Mouse (Mus musculus) limb, embryonic 14.5 days (tissue): ENCODE results near the gene Usp47. TPM values are rescaled to one million over a fixed set of nuclear protein-coding genes. Genes with fewer than 3 reads are reported as not detected.

Source experiments
- ATAC-seq: fragments of 200-750 bp; cut with Nextera tagmentation; 2 replicates; pipeline ENCODE4 v1.8.0; 2017; ENCODE audit warnings: low read depth, moderate number of reproducible peaks, moderate TSS enrichment; ENCODE audit not compliant: low FRiP score
- DNase-seq: peaks from one replicate; pipeline ENCODE4 v3.0.0-alpha.2; 2015; ENCODE audit warnings: low spot score
- H3K27ac ChIP-seq: fragments of 300-500 bp; sonication (generic); replicated peaks from 2 replicates; pipeline ENCODE4 v1.5.1; 2014; ENCODE audit warnings: low read depth, mild to moderate bottlenecking, low read length, moderate library complexity, mixed read lengths
- H3K27me3 ChIP-seq: fragments of 300-500 bp; sonication (generic); 2 replicates; pipeline ENCODE4 v1.6.1; 2014; ENCODE audit warnings: low read length, mixed read lengths; ENCODE audit not compliant: control insufficient read depth, insufficient read depth
- H3K36me3 ChIP-seq: fragments of 300-500 bp; sonication (generic); 2 replicates; pipeline ENCODE4 v1.6.1; 2014; ENCODE audit warnings: mild to moderate bottlenecking, low read length, moderate library complexity, mixed read lengths; ENCODE audit not compliant: control insufficient read depth, insufficient read depth
- H3K4me1 ChIP-seq: fragments of 300-500 bp; sonication (generic); 2 replicates; pipeline ENCODE4 v1.6.1; 2014; ENCODE audit warnings: antibody characterized with exemption, low read length, mixed read lengths; ENCODE audit not compliant: control insufficient read depth, insufficient read depth
- H3K4me2 ChIP-seq: fragments of 300-500 bp; sonication (generic); replicated peaks from 2 replicates; pipeline ENCODE4 v1.6.1; 2014; ENCODE audit warnings: low read depth, mild to moderate bottlenecking, low read length, moderate library complexity; ENCODE audit not compliant: severe bottlenecking
- H3K4me3 ChIP-seq: fragments of 300-500 bp; sonication (generic); replicated peaks from 2 replicates; pipeline ENCODE4 v1.5.1; 2014; ENCODE audit warnings: low read length
- H3K9ac ChIP-seq: fragments of 300-500 bp; sonication (generic); 2 replicates; pipeline ENCODE4 v1.6.1; 2014; ENCODE audit warnings: mild to moderate bottlenecking, low read depth, low read length, moderate library complexity; ENCODE audit not compliant: severe bottlenecking
- H3K9me3 ChIP-seq: fragments of 300-500 bp; sonication (generic); 2 replicates; pipeline ENCODE4 v1.6.1; 2016; ENCODE audit warnings: low read length; ENCODE audit not compliant: control insufficient read depth
- POLR2A ChIP-seq: fragments of 200-500 bp; IDR thresholded peaks from 2 replicates; pipeline ENCODE4 v1.8.0; 2012; ENCODE audit warnings: inconsistent platforms, mild to moderate bottlenecking, moderate library complexity, borderline replicate concordance; ENCODE audit not compliant: insufficient read depth, insufficient read length; ENCODE audit errors: extremely low read depth
- whole genome bisulfite sequencing: fragments of 180-500 bp; shearing (Covaris S2); extraction: QIAGEN DNeasy Blood & Tissue Kit; methylation state at CpG from one replicate; pipeline ENCODE4 v1.1.7; 2014; 5-methylcytosine and 5-hydroxymethylcytosine counted together
- polyA plus RNA-seq, 2 experiments: library from polyadenylated mRNA; depleted of rRNA in 1 of 2; stranded (reverse) in 1 of 2; unstranded in 1 of 2; fragments of >200 nt; fragmentation: Nextera tagmentation in 1 of 2; extraction: Ambion mirVana in 1 of 2; gene quantifications; 2 replicates each; pipeline versions ENCODE4 v1.2.1 to v1.2.3; 2012 to 2014

The Usp47 gene
- polyA plus RNA-seq, 2 experiments: 51.9 to 81.2 TPM

- Histone ChIP-seq H3K9ac (no peak overlapping the region), H3K4me1 (peaks cover 16% of the 10 kb centered on the region), H3K4me2 (no peak overlapping the region), H3K36me3 (no peaks in the 10 kb centered on the region; the same call in 1 of the 2 replicates), H3K9me3 (no peaks in the 10 kb centered on the region), H3K27ac (no peak overlapping the region), H3K4me3 (no peak overlapping the region), H3K27me3 (no peaks in the 10 kb centered on the region)
- ATAC-seq (no peak), DNase-seq (no peak)
- WGBS: 44% methylated on average over 7 of the region's 7 CpGs
- no peak for TF ChIP-seq POLR2A
These were observed 119.8 kb downstream of the Usp47 start for GRCm38 (mm10) chr7:112143090-112143500.

- Histone ChIP-seq H3K9ac (no peak overlapping the region), H3K9me3 (no peaks in the 10 kb centered on the region), H3K4me2 (no peak overlapping the region), H3K4me3 (no peak overlapping the region), H3K36me3 (no peaks in the 10 kb centered on the region; the same call in 1 of the 2 replicates), H3K27ac (no peak overlapping the region), H3K27me3 (no peaks in the 10 kb centered on the region), H3K4me1 (peaks cover 16% of the 10 kb centered on the region)
- no peak for TF ChIP-seq POLR2A
- ATAC-seq (no peak), DNase-seq (no peak)
- 81% methylated on average over 4 of the region's 4 CpGs for WGBS
These were observed 120.7 kb downstream of the Usp47 start for GRCm38 (mm10) chr7:112143978-112144377.

- ATAC-seq (peak; percentile 78; the same call in 1 of the 2 replicates), DNase-seq (peak; percentile 49)
- Histone ChIP-seq H3K4me3 (no peak overlapping the region), H3K4me2 (no peak overlapping the region), H3K27me3 (no peaks in the 10 kb centered on the region), H3K9ac (no peak overlapping the region), H3K36me3 (no peaks in the 10 kb centered on the region; the same call in 1 of the 2 replicates), H3K4me1 (peaks cover 16% of the 10 kb centered on the region), H3K9me3 (no peaks in the 10 kb centered on the region), H3K27ac (peak overlapping the region; percentile 61)
- 22% methylated on average over 11 of the region's 11 CpGs for WGBS
- no peak for TF ChIP-seq POLR2A
These were observed 121.4 kb downstream of the Usp47 start for GRCm38 (mm10) chr7:112144646-112145179.

- DNase-seq: peak; percentile 49
- Histone ChIP-seq H3K27me3 (no peaks in the 10 kb centered on the region), H3K9ac (no peak overlapping the region), H3K4me2 (no peak overlapping the region), H3K9me3 (no peaks in the 10 kb centered on the region), H3K4me3 (no peak overlapping the region), H3K27ac (no peak overlapping the region), H3K4me1 (peaks cover 16% of the 10 kb centered on the region), H3K36me3 (peaks cover 4% of the 10 kb centered on the region; the same call in 1 of the 2 replicates)
- ATAC-seq: 0 out of 2 replicates have a peak, but pooled peaks have one; percentile 47
- TF ChIP-seq POLR2A: no peak
- 60% methylated on average over 2 of the region's 2 CpGs for WGBS
These were observed 124.7 kb downstream of the Usp47 start for GRCm38 (mm10) chr7:112147979-112148378.

GRCm38 (mm10) chr7:112149113-112149512 is 125.8 kb downstream of the Usp47 start:
- no peak overlapping the region for H3K27ac ChIP-seq
- H3K9ac ChIP-seq: no peak overlapping the region
- no peak overlapping the region for H3K4me2 ChIP-seq
- 88% methylated on average over 10 of the region's 10 CpGs for WGBS
- peaks cover 4% of the 10 kb centered on the region; the same call in 1 of the 2 replicates for H3K36me3 ChIP-seq
- TF ChIP-seq POLR2A: no peak
- peaks cover 20% of the 10 kb centered on the region for H3K4me1 ChIP-seq
- DNase-seq (no peak), ATAC-seq (no peak)
- H3K4me3 ChIP-seq: no peak overlapping the region
- no peaks in the 10 kb centered on the region for H3K27me3 ChIP-seq
- H3K9me3 ChIP-seq: no peaks in the 10 kb centered on the region
